Mouse (Mus musculus): ENCODE measurements at regions not wholly inside any gene's neighbourhood (a gene's known extent, or its start where the extent isn't known, plus 50 kb on each side); places are given as distances from the start of the nearest gene placed in this dataset.
A peak's percentile ranks its signal among the peaks of the same experiment; 100 is the strongest.

DNA sequence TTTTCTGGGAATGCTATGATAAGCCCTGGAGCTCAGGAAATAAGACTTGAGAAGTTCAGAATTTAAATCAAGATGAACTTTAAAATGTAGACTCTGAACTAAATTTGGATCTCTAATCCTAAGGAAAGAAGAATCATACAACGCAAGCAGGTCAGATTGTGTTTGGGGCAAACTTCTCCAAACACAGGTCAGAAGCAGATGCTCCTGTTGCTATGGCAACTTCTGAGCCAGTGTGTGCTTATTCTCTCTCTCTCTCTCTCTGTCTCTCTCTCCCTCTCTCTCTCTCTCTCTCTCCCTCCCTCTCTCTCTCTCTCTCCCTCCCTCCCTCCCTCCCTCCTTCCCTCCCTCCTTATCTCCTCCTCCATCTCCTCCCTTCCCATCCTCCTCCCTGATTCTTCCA, 304.7 kb downstream of the Gm10295 start:
- Histone ChIP-seq H3K4me1 (ENCODE audit: control insufficient read depth, insufficient read depth, low read length) (no peaks in the 10 kb centered on the region; the same call in 1 of the 2 replicates), H3K4me2 (ENCODE audit: low read depth, severe bottlenecking) (no peak overlapping the region), H3K27ac (replicated peaks; ENCODE audit: low read depth, low read length) (no peak overlapping the region), H3K9me3 (ENCODE audit: control insufficient read depth, low read length) (no peaks in the 10 kb centered on the region), H3K36me3 (ENCODE audit: control insufficient read depth, insufficient read depth, low read length) (no peaks in the 10 kb centered on the region), H3K9ac (ENCODE audit: low read length) (no peak overlapping the region), H3K27me3 (ENCODE audit: control insufficient read depth, insufficient read depth, low read length) (no peaks in the 10 kb centered on the region), H3K4me3 (ENCODE audit: low read depth, low read length) (no peak overlapping the region)
- WGBS = 67% methylated on average over 1 of the region's 1 CpGs
- no peak for ATAC-seq (ENCODE audit: insufficient number of reproducible peaks, low FRiP score, low TSS enrichment, low read depth)
- no peak for DNase-seq (ENCODE audit: low spot score)

DNA sequence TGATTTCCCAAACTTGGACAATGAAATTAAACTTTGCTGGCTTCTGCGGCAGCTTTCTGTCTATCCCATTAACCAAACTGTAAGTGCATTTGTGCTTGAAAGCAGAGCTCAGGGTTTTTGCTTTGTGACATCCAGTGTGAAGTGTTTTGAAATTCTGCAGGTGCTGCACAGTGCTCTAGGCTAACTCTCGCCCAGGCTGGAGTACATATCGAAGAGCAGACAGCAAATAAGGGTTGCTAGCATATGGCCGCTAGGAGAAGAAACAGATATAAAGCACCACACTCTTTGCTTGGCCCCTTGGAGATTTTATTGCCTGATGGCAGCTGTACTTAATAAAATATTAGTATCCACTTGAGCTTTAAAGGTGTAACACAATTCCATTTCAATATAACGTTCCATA, 307.5 kb downstream of the Gm10295 start:
- H3K36me3 ChIP-seq (ENCODE audit: control insufficient read depth, insufficient read depth, low read length) = no peaks in the 10 kb centered on the region
- ATAC-seq (ENCODE audit: insufficient number of reproducible peaks, low FRiP score, low TSS enrichment, low read depth) = no peak
- H3K27me3 ChIP-seq (ENCODE audit: control insufficient read depth, insufficient read depth, low read length) = no peaks in the 10 kb centered on the region
- no peaks in the 10 kb centered on the region; the same call in 1 of the 2 replicates for H3K4me1 ChIP-seq (ENCODE audit: control insufficient read depth, insufficient read depth, low read length)
- no peak overlapping the region for H3K9ac ChIP-seq (ENCODE audit: low read length)
- no peak overlapping the region for H3K4me2 ChIP-seq (ENCODE audit: low read depth, severe bottlenecking)
- H3K9me3 ChIP-seq (ENCODE audit: control insufficient read depth, low read length) = no peaks in the 10 kb centered on the region
- H3K27ac ChIP-seq (replicated peaks; ENCODE audit: low read depth, low read length) = no peak overlapping the region
- 61% methylated on average over 5 of the region's 5 CpGs for WGBS
- DNase-seq (ENCODE audit: low spot score) = no peak
- H3K4me3 ChIP-seq (ENCODE audit: low read depth, low read length) = no peak overlapping the region

DNA sequence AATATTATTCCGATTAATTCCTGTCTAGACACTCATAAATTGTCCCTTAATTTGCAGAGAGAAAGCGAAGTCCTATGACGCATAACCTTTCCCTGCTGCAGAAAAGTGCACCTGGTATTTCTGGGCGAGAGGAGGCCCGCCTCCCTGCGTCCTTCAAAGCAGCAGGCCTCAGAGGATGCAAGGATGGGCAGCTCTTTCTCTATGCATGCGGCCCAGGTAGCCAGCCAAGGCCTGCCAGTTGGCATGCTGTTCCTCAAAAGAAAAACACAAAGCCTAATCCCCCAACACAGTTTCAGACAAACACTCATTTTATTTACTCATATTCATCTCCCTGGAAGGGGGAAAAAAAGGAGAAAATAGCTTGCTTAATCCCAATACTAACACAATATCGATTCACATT, 308.2 kb downstream of the Gm10295 start:
- Histone ChIP-seq H3K27me3 (ENCODE audit: control insufficient read depth, insufficient read depth, low read length) (no peaks in the 10 kb centered on the region), H3K9ac (ENCODE audit: low read length) (no peak overlapping the region), H3K4me1 (ENCODE audit: control insufficient read depth, insufficient read depth, low read length) (no peaks in the 10 kb centered on the region; the same call in 1 of the 2 replicates), H3K4me3 (ENCODE audit: low read depth, low read length) (no peak overlapping the region), H3K36me3 (ENCODE audit: control insufficient read depth, insufficient read depth, low read length) (no peaks in the 10 kb centered on the region), H3K4me2 (ENCODE audit: low read depth, severe bottlenecking) (no peak overlapping the region), H3K9me3 (ENCODE audit: control insufficient read depth, low read length) (no peaks in the 10 kb centered on the region), H3K27ac (replicated peaks; ENCODE audit: low read depth, low read length) (no peak overlapping the region)
- ATAC-seq (ENCODE audit: insufficient number of reproducible peaks, low FRiP score, low TSS enrichment, low read depth) (no peak), DNase-seq (ENCODE audit: low spot score) (no peak)
- WGBS = 63% methylated on average over 8 of the region's 8 CpGs

DNA sequence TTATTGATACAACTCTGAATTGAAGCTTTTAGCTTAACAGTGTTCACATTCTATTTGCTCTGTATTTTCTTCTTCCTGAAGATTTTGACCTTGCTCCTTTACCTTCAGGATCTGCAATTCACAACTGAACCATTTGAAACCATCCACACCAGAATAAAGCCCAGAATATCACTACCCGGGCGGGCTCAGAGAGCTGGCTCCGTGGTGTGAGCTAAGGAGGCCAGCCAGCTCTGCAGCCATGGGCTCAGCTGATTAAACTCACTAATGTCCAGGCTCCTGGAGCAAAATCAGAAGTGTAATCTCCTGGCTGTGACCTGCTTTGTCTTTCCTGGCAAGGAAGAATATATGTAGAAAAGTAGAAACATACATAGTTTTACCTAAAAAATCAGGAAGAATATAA, 309.9 kb downstream of the Gm10295 start:
- no peaks in the 10 kb centered on the region for H3K36me3 ChIP-seq (ENCODE audit: control insufficient read depth, insufficient read depth, low read length)
- no peaks in the 10 kb centered on the region; the same call in 1 of the 2 replicates for H3K4me1 ChIP-seq (ENCODE audit: control insufficient read depth, insufficient read depth, low read length)
- H3K4me2 ChIP-seq (ENCODE audit: low read depth, severe bottlenecking) = no peak overlapping the region
- H3K27me3 ChIP-seq (ENCODE audit: control insufficient read depth, insufficient read depth, low read length) = no peaks in the 10 kb centered on the region
- DNase-seq (ENCODE audit: low spot score) (no peak), ATAC-seq (ENCODE audit: insufficient number of reproducible peaks, low FRiP score, low TSS enrichment, low read depth) (no peak)
- H3K9me3 ChIP-seq (ENCODE audit: control insufficient read depth, low read length) = no peaks in the 10 kb centered on the region
- H3K9ac ChIP-seq (ENCODE audit: low read length) = no peak overlapping the region
- 79% methylated on average over 3 of the region's 3 CpGs for WGBS
- H3K4me3 ChIP-seq (ENCODE audit: low read depth, low read length) = no peak overlapping the region
- H3K27ac ChIP-seq (replicated peaks; ENCODE audit: low read depth, low read length) = no peak overlapping the region

DNA sequence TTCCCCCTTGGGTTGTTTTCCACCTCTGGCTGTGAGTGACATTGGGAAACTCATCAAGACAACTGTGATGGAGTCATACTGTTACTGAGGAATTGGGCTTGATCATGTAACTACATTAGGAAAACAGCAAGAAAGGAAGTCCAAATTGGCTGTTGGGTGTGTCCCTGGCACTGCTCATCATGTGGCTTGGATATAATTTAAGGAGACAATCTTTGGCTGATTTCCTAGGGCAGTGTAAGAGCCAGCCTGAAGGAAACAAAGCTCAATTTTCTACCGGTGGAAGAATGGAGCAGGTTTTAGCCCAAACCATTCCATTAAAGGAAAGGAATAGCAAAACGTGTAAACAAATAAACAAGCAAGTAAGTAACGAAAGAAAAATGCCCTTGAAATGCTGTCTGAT, 310.4 kb downstream of the Gm10295 start:
- H3K4me2 ChIP-seq (ENCODE audit: low read depth, severe bottlenecking) = no peak overlapping the region
- H3K9ac ChIP-seq (ENCODE audit: low read length) = no peak overlapping the region
- no peak overlapping the region for H3K4me3 ChIP-seq (ENCODE audit: low read depth, low read length)
- no peaks in the 10 kb centered on the region for H3K27me3 ChIP-seq (ENCODE audit: control insufficient read depth, insufficient read depth, low read length)
- no peaks in the 10 kb centered on the region for H3K9me3 ChIP-seq (ENCODE audit: control insufficient read depth, low read length)
- no peak overlapping the region for H3K27ac ChIP-seq (replicated peaks; ENCODE audit: low read depth, low read length)
- WGBS = 85% methylated on average over 3 of the region's 3 CpGs
- no peaks in the 10 kb centered on the region; the same call in 1 of the 2 replicates for H3K4me1 ChIP-seq (ENCODE audit: control insufficient read depth, insufficient read depth, low read length)
- DNase-seq (ENCODE audit: low spot score) (no peak), ATAC-seq (ENCODE audit: insufficient number of reproducible peaks, low FRiP score, low TSS enrichment, low read depth) (no peak)
- no peaks in the 10 kb centered on the region for H3K36me3 ChIP-seq (ENCODE audit: control insufficient read depth, insufficient read depth, low read length)

DNA sequence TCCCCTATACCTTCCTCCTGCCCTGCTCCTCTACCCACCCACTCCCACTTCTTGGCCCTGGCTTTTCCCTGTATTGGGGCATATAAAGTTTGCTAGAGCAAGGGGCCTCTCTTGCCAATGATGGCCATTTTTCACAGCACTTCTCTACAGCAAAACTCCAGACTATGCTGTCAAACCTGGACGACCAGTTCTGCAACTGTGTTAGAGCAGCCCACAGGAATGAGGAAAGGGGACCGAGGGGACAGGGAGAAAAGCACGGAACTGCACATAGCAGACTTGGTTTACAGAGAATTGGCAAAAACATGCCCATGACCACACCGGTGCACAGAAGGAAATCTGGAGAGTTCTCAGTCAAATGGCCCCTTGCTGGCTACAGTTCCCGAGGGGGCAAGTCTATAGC, 312.7 kb downstream of the Gm10295 start:
- no peaks in the 10 kb centered on the region; the same call in 1 of the 2 replicates for H3K4me1 ChIP-seq (ENCODE audit: control insufficient read depth, insufficient read depth, low read length)
- H3K4me2 ChIP-seq (ENCODE audit: low read depth, severe bottlenecking) = no peak overlapping the region
- no peak for ATAC-seq (ENCODE audit: insufficient number of reproducible peaks, low FRiP score, low TSS enrichment, low read depth)
- no peak overlapping the region for H3K9ac ChIP-seq (ENCODE audit: low read length)
- H3K36me3 ChIP-seq (ENCODE audit: control insufficient read depth, insufficient read depth, low read length) = no peaks in the 10 kb centered on the region
- no peak for DNase-seq (ENCODE audit: low spot score)
- H3K9me3 ChIP-seq (ENCODE audit: control insufficient read depth, low read length) = no peaks in the 10 kb centered on the region
- H3K27ac ChIP-seq (replicated peaks; ENCODE audit: low read depth, low read length) = no peak overlapping the region
- no peaks in the 10 kb centered on the region for H3K27me3 ChIP-seq (ENCODE audit: control insufficient read depth, insufficient read depth, low read length)
- H3K4me3 ChIP-seq (ENCODE audit: low read depth, low read length) = no peak overlapping the region
- 78% methylated on average over 5 of the region's 5 CpGs for WGBS

DNA sequence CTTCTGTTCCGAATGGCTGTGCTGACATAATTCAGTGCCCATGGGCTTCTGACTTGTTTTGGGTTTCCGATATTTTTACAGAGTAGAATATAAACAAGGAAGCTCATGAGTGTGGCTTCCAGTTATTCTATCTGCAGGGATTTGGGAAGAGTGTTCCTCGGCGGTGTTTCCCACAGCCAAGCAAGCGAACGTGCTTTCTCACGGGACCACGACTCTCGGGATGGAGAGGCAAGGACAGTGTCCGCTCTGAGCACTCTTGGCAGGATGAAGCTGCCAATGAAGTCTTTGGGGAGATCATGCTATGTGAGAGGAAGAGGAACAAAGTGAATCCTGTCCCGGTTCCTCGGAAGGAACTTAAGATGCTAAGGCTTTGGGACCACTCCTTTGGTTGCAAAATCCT, 318.2 kb downstream of the Gm10295 start:
- no peak overlapping the region for H3K9ac ChIP-seq (ENCODE audit: low read length)
- H3K4me3 ChIP-seq (ENCODE audit: low read depth, low read length) = no peak overlapping the region
- ATAC-seq (ENCODE audit: insufficient number of reproducible peaks, low FRiP score, low TSS enrichment, low read depth) = no peak
- H3K9me3 ChIP-seq (ENCODE audit: control insufficient read depth, low read length) = no peaks in the 10 kb centered on the region
- no peak overlapping the region for H3K27ac ChIP-seq (replicated peaks; ENCODE audit: low read depth, low read length)
- DNase-seq (ENCODE audit: low spot score) = no peak
- WGBS = 88% methylated on average over 12 of the region's 12 CpGs
- no peaks in the 10 kb centered on the region for H3K27me3 ChIP-seq (ENCODE audit: control insufficient read depth, insufficient read depth, low read length)
- H3K4me2 ChIP-seq (ENCODE audit: low read depth, severe bottlenecking) = no peak overlapping the region
- no peaks in the 10 kb centered on the region for H3K36me3 ChIP-seq (ENCODE audit: control insufficient read depth, insufficient read depth, low read length)
- no peaks in the 10 kb centered on the region for H3K4me1 ChIP-seq (ENCODE audit: control insufficient read depth, insufficient read depth, low read length)

DNA sequence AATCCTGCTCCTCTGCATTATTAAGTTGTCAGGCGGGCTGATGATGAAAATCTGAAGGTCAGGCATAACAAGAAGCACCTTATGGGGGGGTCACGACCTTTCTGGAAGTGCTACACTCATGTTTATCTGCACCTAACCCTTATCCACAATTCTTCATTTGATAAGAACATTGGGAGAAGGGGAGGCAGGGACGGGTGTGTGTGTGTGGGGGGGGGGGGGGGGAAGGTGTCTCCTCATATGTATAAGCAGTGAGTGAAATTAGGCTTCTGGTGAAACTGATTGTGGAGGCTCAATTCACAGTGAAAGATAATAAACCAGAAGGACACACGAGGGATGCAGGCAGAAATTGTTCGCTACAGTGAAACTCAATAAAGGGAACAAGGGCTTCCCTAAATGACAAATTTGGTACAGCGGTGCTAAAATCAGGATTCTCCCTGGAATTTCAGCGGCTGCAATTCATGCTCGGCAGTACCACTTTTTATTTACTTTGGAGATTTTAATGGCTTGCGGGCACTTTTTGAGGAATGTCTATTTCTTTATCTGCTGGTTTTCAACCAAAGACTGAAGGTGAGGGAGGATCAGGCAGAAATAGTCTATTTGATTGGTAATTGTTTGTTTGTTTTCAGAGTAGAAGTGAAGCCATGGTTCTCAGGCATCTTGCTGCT, 327.2 kb downstream of the Gm10295 start:
- DNase-seq (ENCODE audit: low spot score) = no peak
- Histone ChIP-seq H3K4me1 (ENCODE audit: control insufficient read depth, insufficient read depth, low read length) (0 out of 2 replicates have a peak, but pooled peaks cover 2% of the 10 kb centered on the region), H3K9ac (ENCODE audit: low read length) (peak overlapping the region; percentile 34; the same call in 1 of the 2 replicates), H3K36me3 (ENCODE audit: control insufficient read depth, insufficient read depth, low read length) (no peaks in the 10 kb centered on the region), H3K4me2 (ENCODE audit: low read depth, severe bottlenecking) (peak overlapping the region; percentile 50), H3K9me3 (ENCODE audit: control insufficient read depth, low read length) (no peaks in the 10 kb centered on the region), H3K27me3 (ENCODE audit: control insufficient read depth, insufficient read depth, low read length) (no peaks in the 10 kb centered on the region), H3K27ac (replicated peaks; ENCODE audit: low read depth, low read length) (no peak overlapping the region), H3K4me3 (ENCODE audit: low read depth, low read length) (peak overlapping the region; percentile 19; the same call in 1 of the 2 replicates)
- 13% methylated on average over 9 of the region's 9 CpGs for WGBS
- no peak for ATAC-seq (ENCODE audit: insufficient number of reproducible peaks, low FRiP score, low TSS enrichment, low read depth)

Data from limb, embryonic 11.5 days (tissue).